Mouse (Mus musculus) lung, postnatal 4 days (tissue): ENCODE data around the gene Kcnj6.

Source experiments
- DNase-seq, 2 experiments: peaks; one replicate each; pipeline ENCODE4 v3.0.0; 2021

The Kcnj6 gene

GRCm38 (mm10) chr16:94931343-94932301, 65.9 kb downstream of the Kcnj6 start:
- DNase-seq, result no peak

GRCm38 (mm10) chr16:94925364-94925763, 72.1 kb downstream of the Kcnj6 start:
- no peak for DNase-seq

- DNase-seq, result no peak
These were observed 78.3 kb downstream of the Kcnj6 start for GRCm38 (mm10) chr16:94919177-94919576.

GRCm38 (mm10) chr16:94906026-94906425, 91.5 kb downstream of the Kcnj6 start:
- no peak for DNase-seq

GRCm38 (mm10) chr16:94898832-94899231, 98.7 kb downstream of the Kcnj6 start:
- DNase-seq, result no peak

- no peak for DNase-seq
These were observed 105.3 kb downstream of the Kcnj6 start for GRCm38 (mm10) chr16:94892162-94892650.

GRCm38 (mm10) chr16:94890581-94890980, 106.9 kb downstream of the Kcnj6 start:
- DNase-seq, result peak in 1 of 2 experiments; percentile 9

- DNase-seq, result no peak
These were observed 107.4 kb downstream of the Kcnj6 start for GRCm38 (mm10) chr16:94890056-94890455.

- DNase-seq, result no peak
These were observed 108.9 kb downstream of the Kcnj6 start for GRCm38 (mm10) chr16:94888554-94888953.

- DNase-seq, result no peak
These were observed 111.1 kb downstream of the Kcnj6 start for GRCm38 (mm10) chr16:94886398-94886797.

- no peak for DNase-seq
These were observed 112.4 kb downstream of the Kcnj6 start for GRCm38 (mm10) chr16:94885062-94885461.

GRCm38 (mm10) chr16:94883909-94884308, 113.6 kb downstream of the Kcnj6 start:
- DNase-seq, result no peak

GRCm38 (mm10) chr16:94883196-94883595, 114.3 kb downstream of the Kcnj6 start:
- no peak for DNase-seq

- no peak for DNase-seq
These were observed 115.4 kb downstream of the Kcnj6 start for GRCm38 (mm10) chr16:94882111-94882510.

- DNase-seq, result no peak
These were observed 124.8 kb downstream of the Kcnj6 start for GRCm38 (mm10) chr16:94872614-94873272.

- DNase-seq, result no peak
These were observed 129.1 kb downstream of the Kcnj6 start for GRCm38 (mm10) chr16:94868354-94868753.

GRCm38 (mm10) chr16:94866300-94866956, 131.1 kb downstream of the Kcnj6 start:
- peak; percentile 19 to 26 for DNase-seq

GRCm38 (mm10) chr16:94865796-94866195, 131.7 kb downstream of the Kcnj6 start:
- no peak for DNase-seq

- no peak for DNase-seq
These were observed 132.4 kb downstream of the Kcnj6 start for GRCm38 (mm10) chr16:94865101-94865500.

- DNase-seq, result no peak
These were observed 134.0 kb downstream of the Kcnj6 start for GRCm38 (mm10) chr16:94863475-94863874.

GRCm38 (mm10) chr16:94855990-94856389, 141.5 kb downstream of the Kcnj6 start:
- no peak for DNase-seq

GRCm38 (mm10) chr16:94852407-94853160, 144.9 kb downstream of the Kcnj6 start:
- no peak for DNase-seq
